Comparison of ENCODE assay signal across 24 mouse cellular contexts in the genomic region with DNA sequence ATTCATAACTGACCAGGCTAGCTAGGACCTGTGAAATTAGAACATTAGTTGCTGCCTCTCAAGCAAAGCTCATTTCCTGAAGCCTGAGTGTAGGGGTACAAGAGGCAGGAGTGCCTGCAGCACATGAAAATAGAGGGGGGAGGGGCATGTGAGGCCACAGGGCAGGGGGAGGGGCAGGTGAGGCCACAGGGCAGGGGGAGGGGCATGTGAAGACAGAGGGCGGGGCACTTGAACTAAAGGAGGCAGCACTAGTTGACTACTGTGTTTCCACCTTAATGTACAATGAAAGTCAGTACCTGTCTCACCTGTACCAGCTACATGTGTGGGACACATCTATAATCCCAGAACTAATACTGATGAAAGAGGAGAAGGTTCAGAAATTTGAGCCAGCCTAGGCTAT. TPM values are rescaled to one million over a fixed set of nuclear protein-coding genes. Genes with fewer than 3 reads are reported as not detected.
DNase-seq lines count a peak whose midpoint lies in the region; ATAC-seq and TF ChIP-seq lines count a peak whose summit lies in the region.
"Had no signal": no experiment of that assay in that cellular context is flagged by ENCODE, and none has a peak within 500 bp of the region (broad histone marks: within the 10 kb centered on the region; RNA-seq: fewer than 3 reads in every experiment).

No protein-coding gene starts in this region.

- H3K9ac ChIP-seq in liver, postnatal 0 days (replicated peaks): no peak overlapping the region
- no peak overlapping the region for H3K9ac ChIP-seq in kidney, embryonic 14.5 days (ENCODE audit: low read depth, low read length)
- H3K9ac ChIP-seq: forebrain, embryonic 13.5 days; heart, embryonic 13.5 days; hindbrain, embryonic 14.5 days had no signal

- H3K27me3 ChIP-seq in liver, postnatal 0 days (ENCODE audit: insufficient read depth, low read length): no peaks in the 10 kb centered on the region
- no peaks in the 10 kb centered on the region for H3K27me3 ChIP-seq in kidney, embryonic 14.5 days (ENCODE audit: control insufficient read depth, insufficient read depth, low read length)
- H3K27me3 ChIP-seq: CH12.LX; forebrain, embryonic 13.5 days; heart, embryonic 13.5 days had no signal

- H3K4me3 ChIP-seq in liver, postnatal 0 days (ENCODE audit: low read depth, low read length): no peak overlapping the region
- H3K4me3 ChIP-seq in kidney, embryonic 14.5 days (ENCODE audit: low read length): no peak overlapping the region
- H3K4me3 ChIP-seq: forebrain, embryonic 10.5 days; forebrain, embryonic 13.5 days; heart, adult 2 months; heart, embryonic 10.5 days; heart, embryonic 13.5 days had no signal

- peak; percentile 23 for DNase-seq in liver, postnatal 0 days
- no peak for DNase-seq in liver
- peak; percentile 56 for DNase-seq in ES-CJ7 (ENCODE audit: low read depth, low spot score)
- DNase-seq in ZHBTc4 (ENCODE audit: low read depth, low spot score): peak; percentile 63
- no peak for DNase-seq in right cerebral cortex, postnatal 36 days (ENCODE audit: low spot score in 2 of 2)
- DNase-seq: adrenal gland, postnatal 10 days; adrenal gland, postnatal 36 days; B cell, adult 2 months; cerebellum, adult 18-20 months; cerebellum, adult 9-10 months; gastrocnemius, postnatal 10 days; gastrocnemius, postnatal 36 days; heart, adult 2 months; heart, postnatal 14 days; heart, postnatal 4 days had no signal

- H3K9me3 ChIP-seq in liver, postnatal 0 days (ENCODE audit: low read length): no peaks in the 10 kb centered on the region
- H3K9me3 ChIP-seq in kidney, embryonic 14.5 days (ENCODE audit: control insufficient read depth, low read length): no peaks in the 10 kb centered on the region
- H3K9me3 ChIP-seq: forebrain, embryonic 10.5 days; forebrain, embryonic 13.5 days; heart, embryonic 10.5 days; heart, embryonic 13.5 days had no signal

- TF ChIP-seq EP300 in liver, postnatal 0 days (IDR thresholded peaks at IDR 0.05; ENCODE audit: low read depth): no peak

- H3K4me1 ChIP-seq in liver, postnatal 0 days (ENCODE audit: insufficient read depth): no peaks in the 10 kb centered on the region
- 0 out of 2 replicates have a peak, but pooled peaks cover 4% of the 10 kb centered on the region for H3K4me1 ChIP-seq in kidney, embryonic 14.5 days (ENCODE audit: control insufficient read depth, insufficient read depth, low read length)
- H3K4me1 ChIP-seq: heart, embryonic 13.5 days had no signal

- no peaks in the 10 kb centered on the region for H3K36me3 ChIP-seq in liver, postnatal 0 days (replicated peaks; ENCODE audit: insufficient read depth, low read length)
- H3K36me3 ChIP-seq in kidney, embryonic 14.5 days (ENCODE audit: control insufficient read depth, insufficient read depth, low read length): no peaks in the 10 kb centered on the region
- H3K36me3 ChIP-seq: forebrain, embryonic 10.5 days; heart, embryonic 10.5 days; heart, embryonic 13.5 days had no signal

- ATAC-seq in liver, postnatal 0 days: no peak
- ATAC-seq in kidney, embryonic 14.5 days (ENCODE audit: low FRiP score, low TSS enrichment): no peak
- ATAC-seq: forebrain, embryonic 13.5 days; forebrain, embryonic 16.5 days had no signal

- TF ChIP-seq CTCF in liver, postnatal 0 days (IDR thresholded peaks at IDR 0.05; ENCODE audit: low read depth): no peak

- H3K4me2 ChIP-seq in liver, postnatal 0 days (ENCODE audit: low read depth, low read length): no peak overlapping the region
- H3K4me2 ChIP-seq in kidney, embryonic 14.5 days (replicated peaks; ENCODE audit: low read depth, low read length): no peak overlapping the region
- H3K4me2 ChIP-seq: forebrain, embryonic 13.5 days; heart, embryonic 13.5 days; hindbrain, embryonic 14.5 days had no signal

- no peak overlapping the region for H3K27ac ChIP-seq in liver, postnatal 0 days (ENCODE audit: low read depth)
- no peak overlapping the region for H3K27ac ChIP-seq in kidney, embryonic 14.5 days (ENCODE audit: low read depth, low read length)
- H3K27ac ChIP-seq: forebrain, embryonic 10.5 days; forebrain, embryonic 13.5 days; heart, adult 2 months; heart, embryonic 10.5 days; heart, embryonic 13.5 days; hindbrain, embryonic 14.5 days; hindbrain, postnatal 0 days had no signal

- WGBS in liver, postnatal 0 days (ENCODE audit: insufficient replicate concordance): 63% methylated on average over 1 of the region's 1 CpGs
- WGBS in kidney, embryonic 14.5 days: 85% methylated on average over 1 of the region's 1 CpGs

RNA-seq across cellular contexts. Expression of a gene that starts 14.8 kb away (rescaled TPM):
- 2.4 and 3.1 TPM in 2 replicates for polyA plus RNA-seq in liver, postnatal 0 days (2015; fragmentation: Nextera tagmentation; extraction: Ambion mirVana)
- 6.3 and 9.4 TPM in 2 replicates for polyA plus RNA-seq in kidney, embryonic 14.5 days (2014; fragmentation: Nextera tagmentation; extraction: Ambion mirVana)

Comparison
In these comparisons a context has a peak if more than half of its experiments do, and no peak if none do; other contexts are left out.
1. DNase-seq: peak in liver, postnatal 0 days (single experiment), ES-CJ7 (single experiment) and ZHBTc4 (single experiment); none in liver (single experiment) and right cerebral cortex, postnatal 36 days (0 of 2).